Mouse (Mus musculus): Measurements from ENCODE around the gene Alk. TPM values are rescaled to one million over a fixed set of nuclear protein-coding genes. Genes with fewer than 3 reads are reported as not detected.

Alk gene
- polyA plus RNA-seq, 1 experiment, result not detected

GRCm38 (mm10) chr17:72197576-72197975 lies 406.9 kb downstream of the Alk start:
- Histone ChIP-seq H3K36me3 (ENCODE audit: control insufficient read depth, insufficient read depth) (no peaks in the 10 kb centered on the region), H3K79me2 (ENCODE audit: control insufficient read depth, insufficient read depth) (no peaks in the 10 kb centered on the region), H3ac (ENCODE audit: control insufficient read depth, insufficient read length, low read depth) (no peak overlapping the region), H3K27me3 (ENCODE audit: control insufficient read depth, insufficient read depth, insufficient read length) (no peaks in the 10 kb centered on the region), H3K79me3 (ENCODE audit: low read depth) (no peaks in the 10 kb centered on the region), H3K4me3 (ENCODE audit: insufficient read depth, poor library complexity, severe bottlenecking) (no peak overlapping the region)
- TF ChIP-seq USF1 (IDR thresholded peaks at IDR 0.05; ENCODE audit: low read depth) (no peak), MYOG (IDR thresholded peaks at IDR 0.05; ENCODE audit: control insufficient read depth, extremely low read depth, insufficient read length) (no peak), CTCF (IDR thresholded peaks at IDR 0.05; ENCODE audit: control insufficient read depth, insufficient read depth, insufficient read length) (no peak), MYOD1 (IDR thresholded peaks at IDR 0.05; ENCODE audit: control insufficient read depth, insufficient read length, low read depth) (no peak), MAX (IDR thresholded peaks at IDR 0.05) (no peak), FOSL1 (IDR thresholded peaks at IDR 0.05; ENCODE audit: insufficient read depth, low read length, poor library complexity, severe bottlenecking) (no peak)

- no peak overlapping the region for H3ac ChIP-seq (ENCODE audit: control insufficient read depth, insufficient read length, low read depth)
- TF ChIP-seq MYOG (IDR thresholded peaks at IDR 0.05; ENCODE audit: control insufficient read depth, extremely low read depth, insufficient read length) (no peak), MYOD1 (IDR thresholded peaks at IDR 0.05; ENCODE audit: control insufficient read depth, insufficient read length, low read depth) (no peak)
- H3K79me2 ChIP-seq (ENCODE audit: control insufficient read depth, insufficient read depth), result no peaks in the 10 kb centered on the region
- no peak overlapping the region for H3K4me3 ChIP-seq (ENCODE audit: insufficient read depth, poor library complexity, severe bottlenecking)
- no peaks in the 10 kb centered on the region for H3K36me3 ChIP-seq (ENCODE audit: control insufficient read depth, insufficient read depth)
- H3K27me3 ChIP-seq (ENCODE audit: control insufficient read depth, insufficient read depth, insufficient read length), result no peaks in the 10 kb centered on the region
- H3K79me3 ChIP-seq (ENCODE audit: low read depth), result no peaks in the 10 kb centered on the region
Observed at GRCm38 (mm10) chr17:72194976-72195650, 409.3 kb downstream of the Alk start.

GRCm38 (mm10) chr17:72190536-72190935 lies 413.9 kb downstream of the Alk start:
- Histone ChIP-seq H3K4me3 (ENCODE audit: insufficient read depth, poor library complexity, severe bottlenecking) (no peak overlapping the region), H3K79me3 (ENCODE audit: low read depth) (no peaks in the 10 kb centered on the region), H3K27me3 (ENCODE audit: control insufficient read depth, insufficient read depth, insufficient read length) (no peaks in the 10 kb centered on the region), H3ac (ENCODE audit: control insufficient read depth, insufficient read length, low read depth) (no peak overlapping the region), H3K36me3 (ENCODE audit: control insufficient read depth, insufficient read depth) (no peaks in the 10 kb centered on the region), H3K79me2 (ENCODE audit: control insufficient read depth, insufficient read depth) (no peaks in the 10 kb centered on the region)
- TF ChIP-seq FOSL1 (IDR thresholded peaks at IDR 0.05; ENCODE audit: insufficient read depth, low read length, poor library complexity, severe bottlenecking) (no peak), MYOG (IDR thresholded peaks at IDR 0.05; ENCODE audit: control insufficient read depth, extremely low read depth, insufficient read length) (no peak), MYOD1 (IDR thresholded peaks at IDR 0.05; ENCODE audit: control insufficient read depth, insufficient read length, low read depth) (no peak), USF1 (IDR thresholded peaks at IDR 0.05; ENCODE audit: low read depth) (no peak), CTCF (IDR thresholded peaks at IDR 0.05; ENCODE audit: control insufficient read depth, insufficient read depth, insufficient read length) (no peak), MAX (IDR thresholded peaks at IDR 0.05) (no peak), CEBPB (IDR thresholded peaks at IDR 0.05; ENCODE audit: low read depth) (no peak)

GRCm38 (mm10) chr17:72187026-72187425 lies 417.4 kb downstream of the Alk start:
- no peak overlapping the region for H3K4me3 ChIP-seq (ENCODE audit: insufficient read depth, poor library complexity, severe bottlenecking)
- H3K27me3 ChIP-seq (ENCODE audit: control insufficient read depth, insufficient read depth, insufficient read length), result no peaks in the 10 kb centered on the region
- no peak overlapping the region for H3ac ChIP-seq (ENCODE audit: control insufficient read depth, insufficient read length, low read depth)
- H3K79me2 ChIP-seq (ENCODE audit: control insufficient read depth, insufficient read depth), result no peaks in the 10 kb centered on the region
- TF ChIP-seq MYOD1 (IDR thresholded peaks at IDR 0.05; ENCODE audit: control insufficient read depth, insufficient read length, low read depth) (no peak), FOSL1 (IDR thresholded peaks at IDR 0.05; ENCODE audit: insufficient read depth, low read length, poor library complexity, severe bottlenecking) (no peak), USF1 (IDR thresholded peaks at IDR 0.05; ENCODE audit: low read depth) (no peak), CTCF (IDR thresholded peaks at IDR 0.05; ENCODE audit: control insufficient read depth, insufficient read depth, insufficient read length) (no peak), MAX (IDR thresholded peaks at IDR 0.05) (no peak), MYOG (IDR thresholded peaks at IDR 0.05; ENCODE audit: control insufficient read depth, extremely low read depth, insufficient read length) (no peak), CEBPB (IDR thresholded peaks at IDR 0.05; ENCODE audit: low read depth) (no peak)
- no peaks in the 10 kb centered on the region for H3K36me3 ChIP-seq (ENCODE audit: control insufficient read depth, insufficient read depth)
- H3K79me3 ChIP-seq (ENCODE audit: low read depth), result no peaks in the 10 kb centered on the region

DNA sequence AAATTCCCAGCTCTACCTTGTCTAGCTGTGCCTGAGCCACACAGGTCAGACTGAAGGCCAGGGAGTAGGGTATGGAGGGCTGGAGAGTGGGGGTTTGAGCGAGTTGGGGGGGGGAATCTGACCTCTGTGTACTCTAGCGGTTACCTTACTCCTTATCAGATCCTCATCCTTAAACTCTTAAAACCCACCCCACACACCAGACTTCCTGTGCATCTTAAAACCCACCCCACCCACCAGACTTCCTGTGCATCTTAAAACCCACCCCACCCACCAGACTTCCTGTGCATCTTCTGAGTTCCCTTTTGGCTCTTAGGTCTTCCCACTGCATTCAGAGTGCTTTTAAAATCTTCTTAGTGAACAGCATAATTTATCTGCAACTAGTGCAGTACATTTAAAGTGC lies 422.0 kb downstream of the Alk start:
- H3K36me3 ChIP-seq (ENCODE audit: control insufficient read depth, insufficient read depth), result no peaks in the 10 kb centered on the region
- H3K4me3 ChIP-seq (ENCODE audit: insufficient read depth, poor library complexity, severe bottlenecking), result no peak overlapping the region
- no peaks in the 10 kb centered on the region for H3K79me2 ChIP-seq (ENCODE audit: control insufficient read depth, insufficient read depth)
- H3K27me3 ChIP-seq (ENCODE audit: control insufficient read depth, insufficient read depth, insufficient read length), result no peaks in the 10 kb centered on the region
- no peaks in the 10 kb centered on the region for H3K79me3 ChIP-seq (ENCODE audit: low read depth)
- no peak overlapping the region for H3ac ChIP-seq (ENCODE audit: control insufficient read depth, insufficient read length, low read depth)
- no peak for TF ChIP-seq CTCF (IDR thresholded peaks at IDR 0.05; ENCODE audit: control insufficient read depth, insufficient read depth, insufficient read length)
- TF ChIP-seq FOSL1 (IDR thresholded peaks at IDR 0.05; ENCODE audit: insufficient read depth, low read length, poor library complexity, severe bottlenecking), result no peak
- TF ChIP-seq MYOD1 (IDR thresholded peaks at IDR 0.05; ENCODE audit: control insufficient read depth, insufficient read length, low read depth), result no peak
- no peak for TF ChIP-seq MAX (IDR thresholded peaks at IDR 0.05)
- no peak for TF ChIP-seq USF1 (IDR thresholded peaks at IDR 0.05; ENCODE audit: low read depth)
- TF ChIP-seq CEBPB (IDR thresholded peaks at IDR 0.05; ENCODE audit: low read depth), result no peak
- no peak for TF ChIP-seq MYOG (IDR thresholded peaks at IDR 0.05; ENCODE audit: control insufficient read depth, extremely low read depth, insufficient read length)

GRCm38 (mm10) chr17:72180200-72180599 lies 424.2 kb downstream of the Alk start:
- Histone ChIP-seq H3K4me3 (ENCODE audit: insufficient read depth, poor library complexity, severe bottlenecking) (no peak overlapping the region), H3K79me2 (ENCODE audit: control insufficient read depth, insufficient read depth) (no peaks in the 10 kb centered on the region), H3ac (ENCODE audit: control insufficient read depth, insufficient read length, low read depth) (no peak overlapping the region), H3K79me3 (ENCODE audit: low read depth) (no peaks in the 10 kb centered on the region), H3K36me3 (ENCODE audit: control insufficient read depth, insufficient read depth) (no peaks in the 10 kb centered on the region), H3K27me3 (ENCODE audit: control insufficient read depth, insufficient read depth, insufficient read length) (no peaks in the 10 kb centered on the region)
- TF ChIP-seq USF1 (IDR thresholded peaks at IDR 0.05; ENCODE audit: low read depth) (no peak), FOSL1 (IDR thresholded peaks at IDR 0.05; ENCODE audit: insufficient read depth, low read length, poor library complexity, severe bottlenecking) (no peak), MAX (IDR thresholded peaks at IDR 0.05) (no peak), CEBPB (IDR thresholded peaks at IDR 0.05; ENCODE audit: low read depth) (no peak), MYOD1 (IDR thresholded peaks at IDR 0.05; ENCODE audit: control insufficient read depth, insufficient read length, low read depth) (no peak), MYOG (IDR thresholded peaks at IDR 0.05; ENCODE audit: control insufficient read depth, extremely low read depth, insufficient read length) (no peak), CTCF (IDR thresholded peaks at IDR 0.05; ENCODE audit: control insufficient read depth, insufficient read depth, insufficient read length) (no peak)

Data from C2C12 (cell line).